Mouse (Mus musculus): ENCODE data around the gene Zbtb16.

DNA sequence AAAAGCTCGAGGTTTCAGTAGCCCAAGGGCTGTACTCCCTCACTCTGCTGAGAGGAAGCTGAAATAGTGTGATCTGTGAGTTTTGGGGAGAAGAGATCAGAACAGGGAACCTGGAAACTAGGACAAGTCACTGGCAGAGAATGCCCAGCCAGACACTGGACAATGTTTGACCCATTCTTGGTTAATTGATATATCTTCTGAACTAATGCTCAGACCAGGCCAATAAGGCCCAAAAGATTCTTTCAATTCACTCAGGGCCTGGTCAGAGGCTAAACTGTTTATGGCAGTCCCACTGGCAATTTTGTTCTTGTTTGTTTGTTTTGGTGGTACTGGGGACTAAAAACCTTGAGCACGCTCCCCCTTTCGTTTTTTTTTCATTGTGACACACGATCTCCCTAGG, 87.8 kb downstream of the Zbtb16 start:
- TF ChIP-seq CTCF (IDR thresholded peaks at IDR 0.05; ENCODE audit: low read depth): no peak
- TF ChIP-seq EP300 (IDR thresholded peaks at IDR 0.05; ENCODE audit: low read depth): no peak
